Mouse (Mus musculus): ENCODE measurements around the gene Ubald1. TPM values are rescaled to one million over a fixed set of nuclear protein-coding genes. Genes with fewer than 3 reads are reported as not detected.

The Ubald1 gene
- total RNA-seq, 2 experiments from 2014 or later: 58.5 to 59.1 TPM

- intact Hi-C loops (cut with DNase I): no loop called here
Observed at GRCm38 (mm10) chr16:4901167-4901566, 21.1 kb upstream of the Ubald1 start.

GRCm38 (mm10) chr16:4899711-4900110 is 19.6 kb upstream of the Ubald1 start:
- intact Hi-C loops (cut with DNase I): no loop called here
- DNase-seq: no peak

More at GRCm38 (mm10) chr16:4901167-4901566, 21.1 kb upstream of the Ubald1 start:
- DNase-seq: no peak

- intact Hi-C loops (cut with DNase I): no loop called here
- no peak for DNase-seq
Observed at GRCm38 (mm10) chr16:4898881-4899280, 18.8 kb upstream of the Ubald1 start.

DNA sequence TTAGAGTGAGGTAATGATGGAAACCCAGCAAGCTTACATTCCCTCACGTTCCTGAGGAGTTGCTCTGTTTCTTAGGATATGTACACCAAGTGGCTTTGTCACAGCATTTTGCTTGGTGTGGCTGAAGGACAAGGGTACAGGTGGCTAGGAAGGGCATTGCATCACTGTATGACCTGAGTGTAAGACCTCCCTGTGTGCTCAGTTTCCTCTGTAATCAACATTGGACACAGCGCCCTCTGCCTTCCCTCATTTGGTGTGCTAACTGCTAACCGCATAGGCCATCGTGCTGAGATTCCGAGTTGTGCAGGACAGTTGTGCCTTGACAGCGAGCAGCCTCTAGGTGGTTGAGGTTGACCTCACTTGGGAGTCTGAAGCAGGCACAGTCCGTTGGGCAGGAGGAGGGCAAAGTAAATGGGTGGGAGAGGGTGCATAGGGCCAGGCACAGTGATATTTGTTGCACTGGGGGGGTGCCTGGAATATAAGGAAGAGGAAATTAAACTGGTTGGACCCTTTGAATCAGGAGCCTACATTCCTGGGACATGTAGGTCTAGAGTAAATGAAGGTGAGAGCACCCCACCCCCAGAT is 17.1 kb upstream of the Ubald1 start:
- DNase-seq: no peak
- intact Hi-C loops (cut with DNase I): no loop called here

DNA sequence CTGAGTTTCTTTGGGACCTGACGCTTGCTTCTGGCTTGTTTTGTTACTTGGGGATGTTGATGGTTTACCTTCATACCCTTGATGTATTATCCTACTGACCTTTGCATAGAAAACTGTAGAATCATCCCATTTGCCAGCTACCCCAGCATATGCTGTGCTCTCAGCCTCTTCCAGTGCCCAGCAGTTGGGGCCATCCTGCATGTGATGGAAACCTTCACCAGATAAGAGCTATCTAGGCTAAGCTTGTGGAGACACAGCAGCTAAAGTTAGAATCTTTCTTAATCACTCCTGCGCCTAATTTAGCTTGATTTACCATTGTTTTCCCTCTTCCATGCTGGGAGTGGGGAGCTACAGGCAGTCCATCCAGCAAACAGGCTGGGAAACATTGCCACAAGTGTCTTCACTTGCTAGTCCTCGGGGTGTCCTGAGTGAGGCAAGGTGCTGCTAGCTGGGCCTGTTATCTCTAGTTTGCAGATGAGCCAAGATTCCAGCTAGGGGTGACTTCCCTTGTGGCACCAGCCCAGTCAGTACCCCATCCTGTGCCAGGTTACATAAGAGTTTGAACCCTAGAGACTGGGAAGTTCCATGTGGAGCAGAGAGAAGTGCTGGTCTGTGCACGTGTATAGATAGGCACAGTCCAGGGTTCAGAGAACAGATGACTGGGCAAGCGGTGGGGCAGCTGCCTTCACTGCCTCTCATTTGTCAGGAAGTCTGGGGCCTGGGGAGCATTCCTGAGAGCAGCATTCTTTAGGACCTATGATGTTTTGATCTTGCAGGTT is 16.3 kb upstream of the Ubald1 start:
- DNase-seq: no peak
- intact Hi-C loops (cut with DNase I): no loop called here

GRCm38 (mm10) chr16:4894201-4894908 is 14.2 kb upstream of the Ubald1 start:
- DNase-seq: no peak
- intact Hi-C loops (cut with DNase I): no loop called here

- no peak for DNase-seq
- intact Hi-C loops (cut with DNase I): no loop called here
Observed at GRCm38 (mm10) chr16:4892171-4892570, 12.1 kb upstream of the Ubald1 start.

GRCm38 (mm10) chr16:4890201-4890709 is 10.1 kb upstream of the Ubald1 start:
- intact Hi-C loops (cut with DNase I): no loop called here
- DNase-seq: no peak

DNA sequence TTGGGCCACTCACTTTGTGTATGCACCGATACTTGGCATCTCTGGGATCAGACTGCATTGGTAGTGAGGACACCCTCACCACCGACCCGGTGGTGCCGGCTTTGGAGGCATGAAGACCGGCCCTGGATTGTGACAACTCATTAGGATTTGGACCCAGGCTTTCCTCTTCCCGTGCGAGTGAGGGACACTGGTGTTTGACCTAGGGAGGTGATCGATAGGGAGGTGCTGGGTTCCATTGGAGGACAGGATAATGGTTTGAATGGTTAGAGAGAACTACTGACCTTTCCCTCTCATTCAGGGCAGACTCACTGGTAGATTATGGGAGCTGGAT is 6.5 kb upstream of the Ubald1 start:
- intact Hi-C loops (cut with DNase I): no loop called here

DNA sequence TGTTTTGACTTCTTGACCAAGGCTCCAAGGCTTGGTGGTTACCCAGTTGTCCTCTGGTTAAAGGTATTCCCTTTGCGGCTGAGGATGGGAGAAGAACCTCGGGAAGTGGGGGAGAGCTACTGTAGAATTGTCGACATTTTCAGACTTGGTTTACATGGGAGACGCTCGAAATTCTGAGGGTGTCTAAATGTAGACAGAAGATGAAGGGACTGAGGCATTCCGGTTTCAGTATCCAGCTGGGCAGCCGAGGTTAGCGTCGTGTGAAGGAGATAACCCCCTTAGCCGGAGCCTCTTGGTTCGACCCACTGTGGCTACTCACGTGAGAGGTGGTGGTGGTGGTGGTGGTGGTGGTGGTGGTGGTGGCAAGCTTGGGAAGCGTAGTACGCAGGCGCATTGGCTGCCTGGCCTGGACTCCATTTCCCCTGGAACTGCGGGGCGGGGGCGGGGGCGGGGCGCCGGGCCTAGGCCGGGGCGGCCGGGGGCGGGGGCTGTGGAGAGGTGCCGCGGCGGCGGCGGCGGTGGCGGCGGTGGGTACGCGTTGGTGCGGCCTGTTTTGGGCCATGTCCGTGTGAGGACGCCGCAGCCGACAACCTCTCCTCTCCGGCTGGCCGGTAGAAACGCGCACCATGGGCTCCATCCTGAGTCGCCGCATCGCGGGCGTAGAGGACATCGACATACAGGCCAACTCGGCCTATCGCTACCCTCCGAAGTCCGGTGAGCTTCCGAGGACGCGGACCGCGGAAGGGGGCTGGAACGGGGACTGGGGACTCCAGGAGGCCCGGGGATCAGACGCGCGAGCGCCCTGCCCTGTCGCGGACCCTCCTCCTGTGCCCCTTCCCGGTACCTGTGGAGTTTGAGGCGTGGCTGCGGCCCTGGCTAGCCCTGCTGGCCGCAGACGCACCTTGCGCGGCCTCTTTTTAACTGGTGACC is 5.9 kb upstream of the Ubald1 start, which contains the start of gene Mgrn1:
TSS of gene Mgrn1 (plus strand) at position 490 of the 930 bp plus-strand sequence.
- intact Hi-C loops (cut with DNase I): no loop called here
- peak; percentile 94 for DNase-seq

More for the DNA sequence above, 6.5 kb upstream of the Ubald1 start:
- no peak for DNase-seq

GRCm38 (mm10) chr16:4884930-4885329 is 4.8 kb upstream of the Ubald1 start:
- no peak for DNase-seq
- intact Hi-C loops (cut with DNase I): no loop called here

DNA sequence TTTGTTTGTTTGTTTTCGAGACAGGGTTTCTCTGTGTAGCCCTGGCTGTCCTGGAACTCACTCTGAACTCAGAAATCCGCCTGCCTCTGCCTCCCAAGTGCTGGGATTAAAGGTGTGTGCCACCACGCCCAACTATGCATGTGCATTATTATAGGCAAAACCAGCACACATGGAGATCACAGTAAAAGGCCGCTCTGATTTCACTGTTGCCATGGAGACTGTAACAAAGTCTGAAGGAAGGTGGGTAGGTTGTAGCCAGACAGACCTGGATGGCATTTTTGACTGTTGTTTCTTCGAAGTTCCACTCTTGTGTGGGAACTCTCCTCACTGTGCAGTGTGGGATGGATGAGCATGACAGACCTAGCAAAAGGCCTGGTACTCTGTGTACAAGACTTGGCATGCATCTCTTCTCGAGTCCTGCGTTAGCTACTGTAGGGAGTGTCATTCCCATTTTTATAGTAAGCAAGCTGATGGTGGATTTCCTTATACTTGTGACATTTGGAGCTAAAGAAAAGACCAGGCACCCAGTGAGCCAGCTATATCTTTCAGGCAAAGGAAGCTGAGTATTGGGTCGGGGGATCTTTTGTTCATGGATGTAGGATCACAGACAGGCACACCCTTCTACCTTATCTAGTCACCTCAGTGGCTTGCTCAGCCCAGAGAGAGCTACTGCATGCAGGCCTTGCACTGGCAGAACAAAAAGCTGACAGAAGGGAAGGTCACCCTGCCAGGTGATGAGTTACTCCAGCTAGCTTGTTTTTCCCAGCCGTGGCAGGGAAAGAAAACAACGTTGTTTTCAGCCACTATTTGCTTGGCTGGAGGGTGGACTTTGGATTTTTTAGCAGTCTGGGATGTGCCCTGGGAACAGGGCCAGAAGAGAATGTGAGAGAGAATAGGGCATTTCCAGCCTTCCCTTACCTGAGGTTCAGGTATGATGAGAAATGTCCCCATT is 1.6 kb upstream of the Ubald1 start:
- intact Hi-C loops (cut with DNase I): no loop called here
- DNase-seq: no peak

- peak; percentile 90 for DNase-seq
- intact Hi-C loops (cut with DNase I): no loop called here
Observed at GRCm38 (mm10) chr16:4879708-4880124, 399 bp downstream of the Ubald1 start.

- DNase-seq: peak; percentile 66
- intact Hi-C loops (cut with DNase I): no loop called here
Observed at GRCm38 (mm10) chr16:4879101-4879707, 911 bp downstream of the Ubald1 start.

DNA sequence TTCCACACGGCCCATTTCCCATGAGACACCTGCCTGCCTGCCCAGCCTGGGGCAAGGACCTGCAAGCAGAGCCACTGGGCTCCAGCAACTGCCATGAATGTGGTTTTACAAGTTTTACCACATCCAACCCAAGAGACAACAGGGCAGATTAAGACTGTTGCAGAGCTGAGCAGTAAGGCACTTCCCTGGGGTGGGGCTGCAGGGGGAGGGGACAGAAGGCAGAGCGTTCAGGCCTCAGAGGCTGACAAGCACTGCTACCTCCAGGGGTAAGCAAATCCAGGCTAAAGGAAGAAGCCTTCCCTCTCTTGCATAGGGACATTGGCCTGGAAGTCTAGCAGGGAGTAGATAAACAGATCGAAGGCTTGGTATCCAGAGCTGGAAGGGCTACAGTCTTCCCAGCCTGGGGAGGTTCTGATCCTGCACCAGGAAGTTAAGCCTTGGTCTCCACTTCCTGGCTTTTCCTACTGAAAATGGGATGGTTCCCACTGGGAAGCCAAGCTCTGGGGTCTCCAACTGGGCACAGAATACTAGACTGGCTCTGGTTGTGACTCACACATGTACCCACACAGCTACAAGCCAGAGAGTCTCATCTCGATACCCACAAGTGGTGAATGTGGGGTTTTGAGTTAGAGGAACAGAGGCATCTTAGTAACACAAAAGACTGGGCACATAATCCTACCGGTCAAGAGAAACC is 1.8 kb downstream of the Ubald1 start:
- intact Hi-C loops (cut with DNase I): no loop called here
- no peak for DNase-seq

DNA sequence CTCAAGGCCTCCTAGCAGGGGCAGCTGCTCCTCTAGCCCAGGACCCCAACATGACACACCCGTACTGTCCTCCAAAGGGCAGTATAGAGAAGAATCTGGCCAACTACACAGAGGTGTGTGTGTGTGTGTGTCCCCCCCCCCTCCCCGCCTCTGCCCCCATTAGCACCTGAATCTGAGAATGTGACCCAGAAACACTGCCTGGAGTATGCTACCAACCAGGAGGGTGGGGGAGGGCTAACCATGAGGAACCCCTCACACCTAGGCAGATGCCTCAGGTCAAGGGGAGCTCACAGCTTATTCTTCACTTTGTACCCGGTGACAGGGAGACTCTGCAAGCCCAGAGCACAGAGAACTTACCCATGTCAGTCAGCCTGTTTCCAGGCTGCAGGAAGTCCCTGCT is 2.4 kb downstream of the Ubald1 start:
- no peak for DNase-seq
- intact Hi-C loops (cut with DNase I): no loop called here

DNA sequence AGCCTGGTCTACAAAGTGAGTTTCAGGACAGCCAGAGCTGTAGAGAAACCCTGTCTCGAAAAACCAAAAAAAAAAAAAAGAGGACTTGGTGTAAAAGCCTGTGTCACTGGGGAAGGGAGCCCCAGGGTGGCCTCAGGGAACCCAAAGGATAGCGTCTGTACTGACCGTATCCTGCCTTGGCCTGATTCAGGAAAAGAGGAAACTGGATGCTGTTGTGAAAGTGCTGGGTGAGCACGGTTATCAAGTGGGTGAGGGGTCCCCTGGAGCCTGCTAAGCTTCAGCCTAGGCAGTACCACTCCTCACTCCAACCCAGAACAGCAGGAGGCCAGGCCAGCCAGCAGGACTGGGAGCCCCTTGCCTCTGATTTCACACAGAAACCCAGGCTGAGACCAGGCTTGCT is 2.9 kb downstream of the Ubald1 start:
- intact Hi-C loops (cut with DNase I): no loop called here
- DNase-seq: no peak

DNA sequence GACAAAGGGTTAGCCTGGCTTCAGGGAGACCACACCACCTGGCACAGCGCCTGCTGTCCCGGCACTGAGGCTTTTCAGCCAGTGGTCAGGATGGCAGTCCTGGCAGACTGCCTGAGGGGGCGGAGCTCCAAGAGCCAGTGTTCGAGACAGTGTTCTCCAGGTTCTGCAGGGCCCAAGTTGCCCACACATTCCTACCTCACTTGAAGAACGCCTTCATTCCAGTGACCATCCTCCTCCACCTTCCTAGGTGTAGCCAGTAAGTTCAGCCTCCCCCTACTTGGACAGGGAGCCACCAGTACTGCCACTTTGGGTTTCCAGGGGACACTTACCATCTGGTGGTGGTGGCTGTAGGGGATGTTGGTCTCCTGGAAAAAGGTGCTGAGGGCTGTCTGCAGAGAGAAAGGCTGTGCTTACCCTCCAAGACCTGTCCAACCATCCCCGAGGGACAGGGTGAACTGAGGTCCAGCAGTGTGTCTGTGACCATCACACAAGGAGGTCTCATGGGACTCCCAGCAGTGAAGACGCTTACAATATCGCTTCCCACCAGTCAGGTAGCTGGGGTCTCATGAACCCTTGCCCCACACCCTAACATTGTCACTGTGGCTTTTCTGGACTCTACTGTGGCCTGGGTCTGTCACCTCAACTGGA is 4.0 kb downstream of the Ubald1 start:
- intact Hi-C loops (cut with DNase I): no loop called here
- peak; percentile 89 for DNase-seq
